Mouse (Mus musculus): ENCODE results near the gene Mup19. TPM values are rescaled to one million over a fixed set of nuclear protein-coding genes. Genes with fewer than 3 reads are reported as not detected.
"Not testable (repeated sequence)": the region's sequence is repeated elsewhere in the genome, so short reads cannot be mapped to it uniquely, and the experiment has no call there.

Gene Mup19
- not detected for polyA plus RNA-seq (2017; shearing (Covaris generic))

GRCm38 (mm10) chr4:61782169-61782568 is at the start of gene Mup19:
TSS of gene Mup19 (minus strand) at chr4:61782269.
- not testable (repeated sequence) for ATAC-seq

GRCm38 (mm10) chr4:61829211-61829610 is 47.1 kb upstream of the Mup19 start:
- no peak for ATAC-seq

- ATAC-seq, result no peak
Observed at GRCm38 (mm10) chr4:61823185-61823584, 41.1 kb upstream of the Mup19 start.

GRCm38 (mm10) chr4:61822541-61822940 is 40.5 kb upstream of the Mup19 start:
- ATAC-seq, result not testable (repeated sequence)

- no peak for ATAC-seq
Observed at GRCm38 (mm10) chr4:61815602-61816001, 33.5 kb upstream of the Mup19 start.

GRCm38 (mm10) chr4:61813435-61813834 is 31.4 kb upstream of the Mup19 start:
- ATAC-seq, result no peak

GRCm38 (mm10) chr4:61811193-61811592 is 29.1 kb upstream of the Mup19 start:
- ATAC-seq, result not testable (repeated sequence)

GRCm38 (mm10) chr4:61808926-61809325 is 26.9 kb upstream of the Mup19 start:
- not testable (repeated sequence) for ATAC-seq

- ATAC-seq, result not testable (repeated sequence)
Observed at GRCm38 (mm10) chr4:61789699-61790098, 7.6 kb upstream of the Mup19 start.

- ATAC-seq, result not testable (repeated sequence)
Observed at GRCm38 (mm10) chr4:61784231-61784630, 2.2 kb upstream of the Mup19 start.

Other genes with a start within 250 kb of the Mup19 start
- not detected for gene Mup17, start 186.4 kb downstream of the Mup19 start, polyA plus RNA-seq (2017; shearing (Covaris generic))
- not detected for gene Mup18, start 108.1 kb downstream of the Mup19 start, polyA plus RNA-seq (2017; shearing (Covaris generic))
- gene Mup5, start 53.0 kb upstream of the Mup19 start, polyA plus RNA-seq (2017; shearing (Covaris generic)), result not detected